Mouse (Mus musculus) hindbrain, embryonic 12.5 days (tissue): ENCODE measurements around the gene A3galt2. TPM values are rescaled to one million over a fixed set of nuclear protein-coding genes. Genes with fewer than 3 reads are reported as not detected.
A peak's percentile ranks its signal among the peaks of the same experiment; 100 is the strongest.

Experiments used
- ATAC-seq: fragments of 200-750 bp; cut with Nextera tagmentation; 2 replicates; pipeline ENCODE4 v1.8.0; 2017; ENCODE audit warnings: moderate TSS enrichment; ENCODE audit not compliant: low FRiP score
- H3K27ac ChIP-seq: fragments of 300-500 bp; sonication (generic); 2 replicates; pipeline ENCODE4 v1.5.1; 2016; ENCODE audit warnings: mild to moderate bottlenecking
- H3K27me3 ChIP-seq: fragments of 300-500 bp; sonication (generic); 2 replicates; pipeline ENCODE4 v1.6.1; 2016; ENCODE audit warnings: mild to moderate bottlenecking
- H3K36me3 ChIP-seq: fragments of 300-500 bp; sonication (generic); 2 replicates; pipeline ENCODE4 v1.6.1; 2016; ENCODE audit warnings: mild to moderate bottlenecking
- H3K4me1 ChIP-seq: fragments of 300-500 bp; sonication (generic); 2 replicates; pipeline ENCODE4 v1.6.1; 2016
- H3K4me2 ChIP-seq: fragments of 300-500 bp; sonication (generic); replicated peaks from 2 replicates; pipeline ENCODE4 v1.6.1; 2016; ENCODE audit warnings: mild to moderate bottlenecking
- H3K4me3 ChIP-seq: fragments of 300-500 bp; sonication (generic); 2 replicates; pipeline ENCODE4 v1.5.1; 2016; ENCODE audit warnings: mild to moderate bottlenecking
- H3K9ac ChIP-seq: fragments of 300-500 bp; sonication (generic); 2 replicates; pipeline ENCODE4 v1.6.1; 2016; ENCODE audit warnings: mild to moderate bottlenecking, moderate library complexity
- H3K9me3 ChIP-seq: fragments of 300-500 bp; sonication (generic); replicated peaks from 2 replicates; pipeline ENCODE4 v1.6.1; 2016; ENCODE audit warnings: mild to moderate bottlenecking
- WGBS: fragments of 180-500 bp; shearing (Covaris S2); methylation state at CpG from one replicate; pipeline ENCODE4 v1.1.7; 2016; 5-methylcytosine and 5-hydroxymethylcytosine counted together
- polyA plus RNA-seq: library from polyadenylated mRNA; unstranded; fragments of >200 nt; fragmentation: Nextera tagmentation; extraction: Ambion mirVana; gene quantifications from 2 replicates; pipeline ENCODE4 v1.2.1, GENCODE M21; 2016

The A3galt2 gene
- polyA plus RNA-seq, 1 experiment from 2014 or later, result 0.79 TPM

DNA sequence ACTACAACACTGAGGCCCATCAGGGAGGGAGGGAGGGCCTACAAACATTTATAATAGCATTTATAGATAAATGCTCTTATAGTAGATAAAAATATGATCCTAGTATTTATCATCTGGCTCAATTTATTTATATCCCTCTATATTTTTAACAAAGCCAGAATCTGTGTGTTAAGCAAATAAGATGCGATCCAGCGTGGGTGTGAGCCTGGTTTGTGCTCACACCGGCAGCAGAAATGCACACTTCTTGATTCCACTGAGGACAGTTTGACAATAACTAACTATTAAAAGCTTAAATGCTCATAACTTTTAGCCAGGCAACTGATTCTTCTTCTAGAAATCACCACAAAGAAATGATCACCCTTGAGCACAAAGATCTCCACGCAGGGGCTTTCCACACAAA lies 32.9 kb downstream of the A3galt2 start:
- WGBS, result over 99% methylated on average over 4 of the region's 4 CpGs
- Histone ChIP-seq H3K27me3 (no peaks in the 10 kb centered on the region), H3K4me3 (no peak overlapping the region), H3K27ac (no peak overlapping the region), H3K36me3 (peaks cover 58% of the 10 kb centered on the region), H3K9ac (no peak overlapping the region), H3K4me1 (peaks cover 15% of the 10 kb centered on the region; the same call in 1 of the 2 replicates), H3K4me2 (no peak overlapping the region), H3K9me3 (no peaks in the 10 kb centered on the region)
- no peak for ATAC-seq

DNA sequence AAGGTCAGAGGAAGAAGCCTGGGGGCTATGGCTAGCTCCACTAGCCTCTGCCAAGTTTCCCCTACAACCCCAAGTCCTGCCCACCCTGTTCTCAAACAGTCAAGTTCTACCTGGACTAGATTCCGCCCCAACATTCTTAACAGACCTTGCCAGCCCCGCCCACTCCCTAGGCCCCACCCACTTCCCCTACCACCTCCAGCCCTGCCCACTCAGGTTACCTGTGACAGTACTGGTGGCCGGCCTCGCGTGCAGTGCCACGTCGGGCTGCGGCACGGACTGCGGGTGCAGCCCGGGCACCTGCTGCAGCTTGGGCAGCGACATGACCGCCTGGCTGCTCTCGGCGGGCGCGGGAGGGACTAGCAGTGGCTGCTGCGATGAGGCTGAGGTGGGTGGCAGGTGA lies 34.5 kb downstream of the A3galt2 start:
- no peaks in the 10 kb centered on the region for H3K9me3 ChIP-seq
- H3K36me3 ChIP-seq, result peaks cover 51% of the 10 kb centered on the region
- H3K4me3 ChIP-seq, result no peak overlapping the region
- no peak overlapping the region for H3K9ac ChIP-seq
- no peak for ATAC-seq
- no peak overlapping the region for H3K27ac ChIP-seq
- no peak overlapping the region for H3K4me2 ChIP-seq
- H3K27me3 ChIP-seq, result no peaks in the 10 kb centered on the region
- H3K4me1 ChIP-seq, result peaks cover 15% of the 10 kb centered on the region; the same call in 1 of the 2 replicates
- WGBS, result 56% methylated on average over 18 of the region's 18 CpGs

DNA sequence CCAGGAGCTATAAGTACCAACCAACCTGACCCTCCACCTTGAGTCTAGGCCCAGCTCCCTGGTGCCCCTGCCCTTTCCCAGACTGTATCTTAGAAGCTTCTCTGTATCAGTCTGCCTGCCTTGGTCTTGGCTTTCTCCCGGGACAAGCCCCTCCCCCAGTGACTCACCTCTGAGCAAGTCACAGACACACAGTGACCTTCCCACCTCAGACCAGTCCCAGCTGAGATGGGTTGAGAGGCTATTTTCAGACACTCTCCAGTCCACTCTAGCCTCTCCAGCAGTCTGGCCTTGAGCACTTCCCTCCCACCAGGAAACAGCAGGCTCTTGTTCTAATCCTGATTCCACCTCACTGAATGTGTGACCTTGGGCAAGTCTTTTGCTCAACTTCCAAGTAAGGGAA lies 38.5 kb downstream of the A3galt2 start:
- Histone ChIP-seq H3K36me3 (peaks cover 18% of the 10 kb centered on the region), H3K4me3 (no peak overlapping the region), H3K9ac (no peak overlapping the region), H3K9me3 (no peaks in the 10 kb centered on the region), H3K4me2 (no peak overlapping the region), H3K27ac (no peak overlapping the region), H3K4me1 (peaks cover 50% of the 10 kb centered on the region), H3K27me3 (no peaks in the 10 kb centered on the region)
- no peak for ATAC-seq
- 67% methylated on average over 1 of the region's 1 CpGs for WGBS

DNA sequence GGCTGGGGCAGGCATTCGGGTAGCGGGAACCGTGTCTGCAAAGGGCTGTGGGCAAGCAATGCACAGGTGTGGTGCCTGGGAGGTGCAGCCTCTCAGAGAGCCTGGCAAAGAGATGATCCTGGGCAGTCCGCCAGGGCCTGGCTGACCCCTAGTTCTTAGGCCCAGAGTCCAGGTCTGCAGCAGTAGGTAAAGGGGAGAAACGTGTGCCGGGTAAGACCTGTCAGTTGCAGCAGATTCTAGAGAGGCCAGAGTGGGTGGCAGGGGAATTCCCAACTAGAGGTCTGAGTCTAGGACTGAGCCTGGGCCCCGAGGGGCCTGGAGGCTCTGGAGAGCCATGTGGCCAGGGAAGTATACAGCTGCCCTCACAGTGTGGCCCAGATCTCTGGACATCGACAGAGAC lies 39.0 kb downstream of the A3galt2 start:
- H3K36me3 ChIP-seq, result peaks cover 18% of the 10 kb centered on the region
- 90% methylated on average over 8 of the region's 8 CpGs for WGBS
- peaks cover 54% of the 10 kb centered on the region for H3K4me1 ChIP-seq
- H3K9ac ChIP-seq, result 0 out of 2 replicates have a peak overlapping the region, but pooled peaks have one; percentile 18
- no peak overlapping the region for H3K4me3 ChIP-seq
- ATAC-seq, result no peak
- no peaks in the 10 kb centered on the region for H3K27me3 ChIP-seq
- no peaks in the 10 kb centered on the region for H3K9me3 ChIP-seq
- H3K4me2 ChIP-seq, result no peak overlapping the region
- no peak overlapping the region for H3K27ac ChIP-seq

DNA sequence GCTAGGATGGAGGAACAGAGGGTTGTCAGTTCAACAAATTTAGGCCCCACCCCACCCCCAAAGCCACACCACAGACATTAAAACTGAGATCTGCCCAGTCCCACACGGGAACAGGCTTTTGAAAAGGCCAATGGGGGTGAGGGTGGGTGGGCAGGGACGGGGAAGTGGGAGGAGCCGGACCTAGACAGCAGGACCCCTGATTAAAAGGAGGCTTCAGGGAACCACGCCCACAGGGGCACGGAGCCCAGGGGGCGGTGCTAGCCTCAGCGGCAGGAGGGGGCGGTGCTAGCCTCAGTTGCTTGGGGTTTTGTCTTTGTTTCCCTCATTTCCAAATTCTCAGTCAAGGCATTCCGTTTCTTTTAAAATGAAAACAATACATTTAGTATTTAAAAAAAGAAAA lies 40.4 kb downstream of the A3galt2 start:
- H3K9me3 ChIP-seq, result no peaks in the 10 kb centered on the region
- no peak overlapping the region for H3K4me3 ChIP-seq
- H3K9ac ChIP-seq, result no peak overlapping the region
- peaks cover 11% of the 10 kb centered on the region for H3K36me3 ChIP-seq
- no peak overlapping the region; the same call in 1 of the 2 replicates for H3K27ac ChIP-seq
- 6% methylated on average over 9 of the region's 9 CpGs for WGBS
- H3K27me3 ChIP-seq, result no peaks in the 10 kb centered on the region
- ATAC-seq, result peak; percentile 64
- peaks cover 62% of the 10 kb centered on the region for H3K4me1 ChIP-seq
- peak overlapping the region; percentile 5; the same call in 1 of the 2 replicates for H3K4me2 ChIP-seq

DNA sequence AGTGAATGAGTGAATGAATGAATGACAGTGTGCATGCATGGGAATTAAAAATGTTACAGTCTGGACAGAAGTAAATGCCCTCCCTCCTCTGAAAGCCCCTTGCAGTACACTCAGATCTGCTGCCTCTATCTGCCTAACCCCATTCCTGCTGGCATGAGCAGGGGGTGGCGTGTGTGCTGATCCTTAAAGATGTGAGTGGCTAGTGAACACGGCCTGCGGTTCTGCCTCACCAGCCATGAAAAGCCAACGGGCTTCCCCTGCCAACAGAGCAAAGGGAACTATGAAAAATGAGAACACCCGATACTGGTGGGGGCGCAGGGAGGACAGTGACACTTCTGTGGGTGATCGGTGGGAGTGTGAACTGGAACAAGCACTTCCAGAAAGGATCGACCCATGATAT lies 41.6 kb downstream of the A3galt2 start:
- H3K4me3 ChIP-seq, result no peak overlapping the region
- no peak overlapping the region for H3K27ac ChIP-seq
- H3K9me3 ChIP-seq, result no peaks in the 10 kb centered on the region
- ATAC-seq, result no peak
- H3K36me3 ChIP-seq, result peaks cover 11% of the 10 kb centered on the region
- 49% methylated on average over 8 of the region's 8 CpGs for WGBS
- H3K4me2 ChIP-seq, result no peak overlapping the region
- H3K27me3 ChIP-seq, result no peaks in the 10 kb centered on the region
- H3K4me1 ChIP-seq, result peaks cover 65% of the 10 kb centered on the region
- no peak overlapping the region for H3K9ac ChIP-seq

DNA sequence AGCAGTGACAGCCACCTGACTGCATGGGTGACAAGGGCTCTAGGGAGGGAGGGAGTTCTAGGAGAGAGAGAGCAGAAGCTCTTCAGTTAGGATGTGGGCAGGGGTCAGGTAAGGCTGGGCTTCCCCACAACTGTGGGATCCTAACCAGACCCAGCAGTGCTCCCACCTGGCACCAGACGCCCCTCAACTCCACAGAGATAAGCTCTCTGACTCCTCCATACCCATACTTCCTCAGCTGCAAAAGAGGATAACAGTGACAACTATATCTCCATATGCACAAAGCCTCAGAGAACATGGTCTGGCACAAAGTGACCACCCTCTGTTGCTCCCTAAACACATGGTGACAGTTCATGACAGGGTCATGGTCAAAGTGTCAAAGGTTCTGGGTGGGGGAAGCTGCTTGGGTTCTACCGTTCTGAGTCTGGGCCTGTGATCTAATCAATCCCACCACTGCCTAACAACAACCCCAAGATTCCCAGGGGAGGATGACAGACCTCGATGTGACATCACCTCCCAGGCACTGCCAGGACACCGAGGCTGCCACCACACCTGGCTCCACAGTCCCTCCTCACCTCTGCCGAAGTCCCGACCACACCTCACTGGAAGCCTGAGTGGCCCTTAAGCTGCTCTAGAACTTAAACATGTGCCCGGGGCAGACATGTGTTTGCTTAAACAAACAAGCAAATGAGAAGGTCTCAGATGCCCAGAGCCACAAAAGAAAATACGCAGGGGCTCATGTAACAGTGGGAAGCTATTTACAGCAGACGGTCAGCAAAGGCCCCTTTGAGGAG lies 46.7 kb downstream of the A3galt2 start:
- Histone ChIP-seq H3K9ac (no peak overlapping the region), H3K36me3 (no peaks in the 10 kb centered on the region; the same call in 1 of the 2 replicates), H3K27ac (no peak overlapping the region), H3K4me1 (peaks cover 82% of the 10 kb centered on the region), H3K9me3 (no peaks in the 10 kb centered on the region), H3K27me3 (no peaks in the 10 kb centered on the region), H3K4me2 (no peak overlapping the region), H3K4me3 (no peak overlapping the region)
- ATAC-seq, result no peak
- WGBS, result 66% methylated on average over 9 of the region's 9 CpGs

DNA sequence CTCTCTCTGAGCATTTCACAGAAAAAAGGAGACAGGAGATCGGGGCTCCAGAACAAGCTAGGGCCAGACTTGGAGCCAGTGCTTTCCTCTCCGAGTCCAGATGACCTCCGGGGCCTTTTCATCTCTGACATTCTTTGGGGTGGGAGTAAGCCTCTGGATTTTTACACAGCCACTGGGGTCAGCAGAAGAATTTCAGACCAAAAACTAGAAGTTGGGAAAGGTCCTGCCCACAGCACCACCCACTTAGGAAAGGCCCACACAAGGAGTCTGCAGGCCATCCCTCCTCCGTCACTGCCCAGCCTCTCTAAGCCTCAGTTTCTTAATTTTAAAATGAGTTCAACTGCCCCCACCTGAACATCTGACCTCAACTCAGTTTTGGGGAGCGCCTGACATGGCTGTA lies 48.4 kb downstream of the A3galt2 start:
- H3K4me2 ChIP-seq, result peak overlapping the region; percentile 97
- no peaks in the 10 kb centered on the region for H3K9me3 ChIP-seq
- ATAC-seq, result no peak
- peak overlapping the region; percentile 100 for H3K9ac ChIP-seq
- WGBS, result 54% methylated on average over 5 of the region's 5 CpGs
- peaks cover 68% of the 10 kb centered on the region for H3K4me1 ChIP-seq
- no peak overlapping the region for H3K27ac ChIP-seq
- no peaks in the 10 kb centered on the region; the same call in 1 of the 2 replicates for H3K36me3 ChIP-seq
- peak overlapping the region; percentile 85 for H3K4me3 ChIP-seq
- no peaks in the 10 kb centered on the region for H3K27me3 ChIP-seq

DNA sequence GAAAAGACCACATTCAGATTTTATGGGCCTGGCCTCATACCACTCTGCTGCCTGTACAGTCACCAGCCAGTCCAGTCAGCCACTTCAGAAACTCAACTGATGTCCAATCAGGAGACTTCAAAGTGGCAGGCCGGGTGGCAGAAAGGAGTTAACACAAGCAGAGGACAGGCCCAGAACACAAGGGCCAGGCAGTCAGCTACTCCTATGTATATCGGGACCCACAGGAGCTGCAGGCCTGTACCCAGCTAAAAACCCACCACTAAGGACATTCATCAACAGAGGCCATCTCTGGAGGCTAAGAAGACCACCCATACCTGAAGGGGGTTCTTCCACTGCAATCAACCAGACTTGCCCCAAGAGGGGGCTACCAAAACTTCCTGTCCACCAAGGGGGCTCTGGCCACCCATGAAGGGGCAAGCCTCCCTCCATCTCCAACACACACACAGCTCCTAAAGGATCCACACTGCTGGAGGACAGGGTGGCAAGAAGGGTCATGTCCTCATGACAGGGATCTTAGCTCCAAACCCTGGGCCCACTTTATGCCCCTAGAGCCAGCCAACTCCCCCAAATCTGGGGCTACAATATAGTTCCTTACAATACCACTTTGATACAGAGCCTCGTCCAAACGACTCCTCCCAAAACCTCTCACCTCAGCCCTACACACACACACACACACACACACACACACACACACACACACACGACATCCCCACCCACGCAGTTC lies 49.4 kb downstream of the A3galt2 start:
- H3K9me3 ChIP-seq, result no peaks in the 10 kb centered on the region
- peak overlapping the region; percentile 85 for H3K4me3 ChIP-seq
- peak overlapping the region; percentile 97 for H3K4me2 ChIP-seq
- H3K27me3 ChIP-seq, result no peaks in the 10 kb centered on the region
- peaks cover 58% of the 10 kb centered on the region for H3K4me1 ChIP-seq
- no peaks in the 10 kb centered on the region; the same call in 1 of the 2 replicates for H3K36me3 ChIP-seq
- H3K9ac ChIP-seq, result peak overlapping the region; percentile 100
- WGBS, result 4% methylated on average over 6 of the region's 6 CpGs
- ATAC-seq, result no peak
- peak overlapping the region; percentile 98; the same call in 1 of the 2 replicates for H3K27ac ChIP-seq

DNA sequence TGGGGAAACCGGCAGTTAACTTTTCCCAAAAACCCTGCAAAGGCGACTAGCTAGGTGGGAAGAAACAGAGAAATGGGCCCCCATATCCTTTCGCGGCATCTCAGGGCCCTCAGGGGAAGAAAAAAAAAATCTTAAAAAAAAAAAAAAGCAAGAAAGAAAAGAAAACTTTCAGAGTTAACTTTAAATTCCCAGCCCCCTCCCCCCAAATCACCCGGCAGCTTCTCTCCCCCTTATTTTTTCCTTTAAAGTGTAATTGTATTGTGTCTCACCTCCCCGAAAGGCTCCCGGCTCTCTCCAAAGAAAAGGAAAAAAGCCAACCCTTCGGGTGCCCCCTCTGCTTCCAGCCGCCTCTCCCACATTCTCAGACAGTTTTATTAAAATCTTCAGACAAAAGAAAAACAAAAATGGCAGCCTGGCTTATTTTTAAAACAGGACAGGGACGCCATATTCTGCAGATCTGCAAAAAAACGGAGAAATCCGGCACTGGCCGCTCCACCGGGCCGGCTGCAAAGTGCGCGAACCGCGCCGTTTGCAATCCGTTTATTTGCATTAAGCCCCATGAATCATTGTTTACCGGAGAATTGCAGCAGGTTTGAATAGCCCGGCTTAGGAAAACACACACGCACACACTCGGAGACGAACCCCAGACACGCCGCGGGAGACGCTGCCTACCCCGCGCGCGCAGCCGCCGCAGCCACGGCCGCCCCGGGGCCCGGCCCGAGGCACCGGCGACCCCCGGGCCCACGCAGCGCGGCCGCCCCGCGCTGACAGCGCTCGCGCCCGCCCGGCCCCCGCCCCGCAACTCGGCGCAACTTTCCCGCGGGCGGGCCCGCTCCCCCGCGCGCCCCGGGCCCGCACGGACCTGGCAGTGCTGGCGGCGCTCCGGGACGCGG lies 50.2 kb downstream of the A3galt2 start:
- WGBS, result 1% methylated on average over 41 of the region's 74 CpGs
- peak overlapping the region; percentile 98 for H3K27ac ChIP-seq
- H3K36me3 ChIP-seq, result no peaks in the 10 kb centered on the region; the same call in 1 of the 2 replicates
- no peaks in the 10 kb centered on the region for H3K27me3 ChIP-seq
- no peaks in the 10 kb centered on the region for H3K9me3 ChIP-seq
- peak overlapping the region; percentile 97 for H3K4me2 ChIP-seq
- peak; percentile 15; the same call in 1 of the 2 replicates for ATAC-seq
- H3K9ac ChIP-seq, result peak overlapping the region; percentile 100
- peak overlapping the region; percentile 85 for H3K4me3 ChIP-seq
- H3K4me1 ChIP-seq, result peaks cover 50% of the 10 kb centered on the region

DNA sequence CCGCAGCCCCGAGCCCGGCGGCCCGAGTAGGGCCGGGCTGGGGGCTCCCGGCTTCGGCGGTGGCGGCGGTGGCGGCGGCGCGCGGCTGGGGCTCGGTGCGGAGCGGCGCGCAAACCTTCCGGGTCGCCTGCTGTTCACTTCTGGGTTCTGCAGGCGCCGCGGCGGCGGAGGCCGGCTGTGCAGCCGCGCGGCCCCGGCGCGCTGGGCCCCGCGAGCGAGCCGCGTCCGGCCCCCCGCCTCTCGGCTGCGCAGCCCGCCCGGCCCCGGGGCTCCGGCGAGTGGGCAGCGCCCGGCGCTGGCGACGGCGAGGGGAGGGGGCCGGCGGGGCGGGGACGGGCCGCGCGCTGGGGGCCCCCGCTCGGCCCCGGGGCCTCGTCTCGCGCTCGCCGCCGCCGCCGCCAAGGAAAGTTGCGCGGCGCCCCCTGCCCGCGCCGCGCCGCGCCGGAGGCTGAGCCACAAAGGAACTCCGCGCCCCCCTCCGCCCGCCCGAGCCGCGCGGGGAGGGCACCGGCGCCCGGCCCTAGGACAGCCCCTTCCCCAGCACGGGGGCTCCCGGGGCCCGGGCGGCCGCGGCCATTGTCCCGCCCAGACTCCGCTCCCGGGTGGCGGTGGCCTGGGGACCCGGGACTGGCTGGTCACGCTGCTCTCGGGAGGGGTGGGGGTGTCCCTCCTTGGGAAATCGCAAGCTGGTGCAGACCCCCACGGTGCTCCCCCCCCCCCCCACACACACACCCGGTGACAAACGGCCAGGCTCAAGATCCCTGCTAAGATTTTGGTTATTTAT lies 51.1 kb downstream of the A3galt2 start, which contains the start of gene Zfp362:
Zfp362 (minus strand) TSS at position 3 of the 784 bp plus-strand sequence.
- peak; percentile 59 for ATAC-seq
- H3K4me1 ChIP-seq, result peaks cover 42% of the 10 kb centered on the region
- 1% methylated on average over 44 of the region's 111 CpGs for WGBS

More for the DNA sequence above, 51.1 kb downstream of the A3galt2 start, which contains the start of gene Zfp362:
- Histone ChIP-seq H3K4me2 (peak within 1 kb of the TSS; percentile 97), H3K4me3 (peak within 1 kb of the TSS; percentile 85), H3K27ac (peak within 1 kb of the TSS; percentile 98), H3K36me3 (no peaks in the 10 kb centered on the region; the same call in 1 of the 2 replicates), H3K9ac (peak within 1 kb of the TSS; percentile 100), H3K27me3 (no peaks in the 10 kb centered on the region), H3K9me3 (no peaks in the 10 kb centered on the region)
